ENCODE assay signal across 8 mouse cellular contexts in the genomic region with DNA sequence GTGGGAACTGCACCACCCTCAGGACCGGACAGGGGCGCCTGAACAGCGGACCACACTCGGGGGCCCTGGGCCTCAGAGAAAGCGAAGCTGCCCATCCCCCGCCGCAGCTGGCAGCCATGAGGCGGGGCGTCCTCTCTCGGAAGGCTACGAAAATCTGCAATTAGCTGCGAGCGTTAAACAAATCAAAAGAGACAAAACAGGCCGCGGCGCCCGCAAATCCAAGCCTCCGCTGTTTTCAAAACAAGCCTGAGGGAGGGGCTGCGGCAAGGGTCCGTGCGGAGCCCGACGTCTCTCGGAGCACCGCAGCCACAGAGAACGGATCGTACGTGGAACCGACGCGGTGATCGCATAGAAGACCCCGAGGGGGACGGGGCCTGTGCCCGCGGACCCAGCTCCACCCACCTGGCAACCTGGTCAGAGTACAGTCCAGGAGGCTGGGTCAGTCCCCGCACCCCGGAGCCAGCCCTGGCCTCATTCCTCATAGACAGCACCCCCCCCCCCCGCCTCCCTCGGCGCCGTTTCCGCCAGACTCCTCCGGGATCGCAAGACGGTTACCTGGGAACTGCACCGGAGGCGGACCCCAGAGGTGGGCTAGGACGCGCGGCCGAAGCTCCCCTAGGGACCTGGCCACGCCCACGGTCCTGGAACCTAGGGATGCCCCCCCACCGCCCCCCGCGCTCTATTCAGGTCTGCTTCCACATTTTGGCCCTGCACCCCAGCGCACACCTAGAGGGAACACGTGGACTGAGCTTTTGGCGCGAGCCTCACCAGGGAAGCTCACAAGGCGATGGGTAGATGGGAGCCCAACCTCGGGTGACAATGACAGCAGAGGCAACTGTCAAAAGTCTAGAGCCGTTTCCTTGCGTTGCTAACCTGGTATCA. TPM values are rescaled to one million over a fixed set of nuclear protein-coding genes. Genes with fewer than 3 reads are reported as not detected.
DNase-seq lines count a peak whose midpoint lies in the region; ATAC-seq lines count a peak whose summit lies in the region.

No protein-coding gene starts in this region.

- peak; percentile 5; the same call in 1 of the 2 replicates for ATAC-seq in frontal cortex, adult (ENCODE audit: low TSS enrichment)
- ATAC-seq in CD4-positive, CD25-positive, alpha-beta regulatory T cell, adult 4 months, result peak; percentile 70
- ATAC-seq in hindbrain, embryonic 12.5 days (ENCODE audit: low FRiP score), result peak; percentile 57
- peak; percentile 8; the same call in 1 of the 2 replicates for ATAC-seq in limb, embryonic 12.5 days (ENCODE audit: insufficient number of reproducible peaks, insufficient read depth, low FRiP score, low TSS enrichment, low read depth)
- peak; percentile 57 for ATAC-seq in midbrain, embryonic 14.5 days (ENCODE audit: low FRiP score, low TSS enrichment)

- H3K36me3 ChIP-seq in hindbrain, embryonic 12.5 days, result peaks cover 6% of the 10 kb centered on the region
- H3K36me3 ChIP-seq in limb, embryonic 12.5 days, result peaks cover 16% of the 10 kb centered on the region
- peaks cover 13% of the 10 kb centered on the region for H3K36me3 ChIP-seq in midbrain, embryonic 14.5 days (ENCODE audit: control insufficient read depth, insufficient read depth, low read length)

- peak overlapping the region; percentile 81 for H3K27ac ChIP-seq in hindbrain, embryonic 12.5 days
- H3K27ac ChIP-seq in limb, embryonic 12.5 days, result peak overlapping the region; percentile 73; the same call in 1 of the 2 replicates
- H3K27ac ChIP-seq in midbrain, embryonic 14.5 days (replicated peaks; ENCODE audit: low read depth, low read length), result peak overlapping the region; percentile 78

- peaks cover 92% of the 10 kb centered on the region for H3K4me1 ChIP-seq in hindbrain, embryonic 12.5 days
- peaks cover 94% of the 10 kb centered on the region for H3K4me1 ChIP-seq in limb, embryonic 12.5 days (replicated peaks)
- H3K4me1 ChIP-seq in midbrain, embryonic 14.5 days (ENCODE audit: control insufficient read depth, insufficient read depth, low read length), result peaks cover 68% of the 10 kb centered on the region

- H3K4me2 ChIP-seq in hindbrain, embryonic 12.5 days (replicated peaks), result peak overlapping the region; percentile 100
- peak overlapping the region; percentile 100 for H3K4me2 ChIP-seq in limb, embryonic 12.5 days
- H3K4me2 ChIP-seq in midbrain, embryonic 14.5 days (ENCODE audit: low read length), result peak overlapping the region; percentile 99

- no peaks in the 10 kb centered on the region for H3K27me3 ChIP-seq in hindbrain, embryonic 12.5 days
- no peaks in the 10 kb centered on the region for H3K27me3 ChIP-seq in limb, embryonic 12.5 days
- no peaks in the 10 kb centered on the region for H3K27me3 ChIP-seq in midbrain, embryonic 14.5 days (ENCODE audit: control insufficient read depth, insufficient read depth, low read length)

- H3K9ac ChIP-seq in hindbrain, embryonic 12.5 days, result peak overlapping the region; percentile 79
- H3K9ac ChIP-seq in limb, embryonic 12.5 days (replicated peaks), result peak overlapping the region; percentile 74
- peak overlapping the region; percentile 83 for H3K9ac ChIP-seq in midbrain, embryonic 14.5 days (replicated peaks; ENCODE audit: low read length)

- under 1% methylated on average over 65 of the region's 65 CpGs for WGBS in hindbrain, embryonic 12.5 days
- WGBS in limb, embryonic 12.5 days, result under 1% methylated on average over 64 of the region's 65 CpGs
- under 1% methylated on average over 64 of the region's 65 CpGs for WGBS in midbrain, embryonic 14.5 days

- peak overlapping the region; percentile 54 for H3K4me3 ChIP-seq in hindbrain, embryonic 12.5 days
- peak overlapping the region; percentile 59 for H3K4me3 ChIP-seq in limb, embryonic 12.5 days (replicated peaks)
- peak overlapping the region; percentile 57 for H3K4me3 ChIP-seq in midbrain, embryonic 14.5 days (replicated peaks; ENCODE audit: low read depth, low read length)

- no peaks in the 10 kb centered on the region for H3K9me3 ChIP-seq in hindbrain, embryonic 12.5 days (replicated peaks)
- H3K9me3 ChIP-seq in limb, embryonic 12.5 days, result no peaks in the 10 kb centered on the region
- H3K9me3 ChIP-seq in midbrain, embryonic 14.5 days (ENCODE audit: control insufficient read depth, low read length), result no peaks in the 10 kb centered on the region

- no peak for DNase-seq in frontal cortex, adult 2 months (ENCODE audit: extremely low spot score in 1 of 2, low spot score in 1 of 2)
- DNase-seq in embryo, embryonic 9.5 days (ENCODE audit: extremely low spot score), result peak; percentile 54
- DNase-seq in midbrain, embryonic 14.5 days, result peak; percentile 83
- DNase-seq in urinary bladder, adult 2 months (ENCODE audit: low spot score), result no peak

RNA-seq across cellular contexts. Expression of a gene that starts 7.3 kb away (rescaled TPM):
- 65.8 and 72.5 TPM in 2 replicates for polyA plus RNA-seq in frontal cortex, adult 2 months (2012; rRNA removed)
- 1 to 10 TPM in 1 of 2 experiments, under 1 TPM in 1; 0.85 to 2.8 TPM for polyA plus RNA-seq in CD4-positive, CD25-positive, alpha-beta regulatory T cell, adult 4 months (2017; shearing (Covaris generic))
- polyA plus RNA-seq in hindbrain, embryonic 12.5 days (2016; fragmentation: Nextera tagmentation; extraction: Ambion mirVana), result 167 and 169 TPM in 2 replicates
- 157 and 170 TPM in 2 replicates for polyA plus RNA-seq in limb, embryonic 12.5 days (2016; fragmentation: Nextera tagmentation; extraction: Ambion mirVana)
- 86.4 and 107 TPM in 2 replicates for polyA plus RNA-seq in midbrain, embryonic 14.5 days (2014; fragmentation: Nextera tagmentation; extraction: Ambion mirVana)
- polyA plus RNA-seq in urinary bladder, adult 2 months (2012; rRNA removed), result 171 and 187 TPM in 2 replicates

RNA-seq across cellular contexts. Expression of a gene that starts 23.0 kb away (rescaled TPM):
- polyA plus RNA-seq in frontal cortex, adult 2 months (2012; rRNA removed), result 143 and 146 TPM in 2 replicates
- polyA plus RNA-seq in CD4-positive, CD25-positive, alpha-beta regulatory T cell, adult 4 months (2017; shearing (Covaris generic)), result 10 to 100 TPM; 13.5 to 18.4 TPM
- polyA plus RNA-seq in hindbrain, embryonic 12.5 days (2016; fragmentation: Nextera tagmentation; extraction: Ambion mirVana), result 54.6 and 57.7 TPM in 2 replicates
- polyA plus RNA-seq in limb, embryonic 12.5 days (2016; fragmentation: Nextera tagmentation; extraction: Ambion mirVana), result 30.1 and 31.2 TPM in 2 replicates
- polyA plus RNA-seq in midbrain, embryonic 14.5 days (2014; fragmentation: Nextera tagmentation; extraction: Ambion mirVana), result 85.2 and 117 TPM in 2 replicates
- 16.0 and 23.8 TPM in 2 replicates for polyA plus RNA-seq in urinary bladder, adult 2 months (2012; rRNA removed)

RNA-seq across cellular contexts. Expression of a gene that starts 23.8 kb away (rescaled TPM):
- 53.3 and 61.1 TPM in 2 replicates for polyA plus RNA-seq in frontal cortex, adult 2 months (2012; rRNA removed)
- 10 to 100 TPM; 21.7 to 39.5 TPM for polyA plus RNA-seq in CD4-positive, CD25-positive, alpha-beta regulatory T cell, adult 4 months (2017; shearing (Covaris generic))
- 39.0 and 41.9 TPM in 2 replicates for polyA plus RNA-seq in hindbrain, embryonic 12.5 days (2016; fragmentation: Nextera tagmentation; extraction: Ambion mirVana)
- polyA plus RNA-seq in limb, embryonic 12.5 days (2016; fragmentation: Nextera tagmentation; extraction: Ambion mirVana), result 13.6 and 14.4 TPM in 2 replicates
- 23.7 and 27.9 TPM in 2 replicates for polyA plus RNA-seq in midbrain, embryonic 14.5 days (2014; fragmentation: Nextera tagmentation; extraction: Ambion mirVana)
- 6.6 and 7.5 TPM in 2 replicates for polyA plus RNA-seq in urinary bladder, adult 2 months (2012; rRNA removed)

RNA-seq across cellular contexts. Expression of a gene that starts 32.8 kb away (rescaled TPM):
- polyA plus RNA-seq in frontal cortex, adult 2 months (2012; rRNA removed), result 20.2 and 22.9 TPM in 2 replicates
- polyA plus RNA-seq in CD4-positive, CD25-positive, alpha-beta regulatory T cell, adult 4 months (2017; shearing (Covaris generic)), result 1 to 10 TPM; 5.2 to 5.6 TPM
- polyA plus RNA-seq in hindbrain, embryonic 12.5 days (2016; fragmentation: Nextera tagmentation; extraction: Ambion mirVana), result 10.0 and 11.4 TPM in 2 replicates
- 8.9 and 9.3 TPM in 2 replicates for polyA plus RNA-seq in limb, embryonic 12.5 days (2016; fragmentation: Nextera tagmentation; extraction: Ambion mirVana)
- polyA plus RNA-seq in midbrain, embryonic 14.5 days (2014; fragmentation: Nextera tagmentation; extraction: Ambion mirVana), result 4.1 and 4.6 TPM in 2 replicates
- polyA plus RNA-seq in urinary bladder, adult 2 months (2012; rRNA removed), result 44.5 and 49.8 TPM in 2 replicates

RNA-seq across cellular contexts. Expression of a gene that starts 38.1 kb away (rescaled TPM):
- polyA plus RNA-seq in frontal cortex, adult 2 months (2012; rRNA removed), result 125 and 147 TPM in 2 replicates
- 10 to 100 TPM; 25.3 to 28.0 TPM for polyA plus RNA-seq in CD4-positive, CD25-positive, alpha-beta regulatory T cell, adult 4 months (2017; shearing (Covaris generic))
- polyA plus RNA-seq in hindbrain, embryonic 12.5 days (2016; fragmentation: Nextera tagmentation; extraction: Ambion mirVana), result 62.3 and 65.2 TPM in 2 replicates
- 30.5 and 33.3 TPM in 2 replicates for polyA plus RNA-seq in limb, embryonic 12.5 days (2016; fragmentation: Nextera tagmentation; extraction: Ambion mirVana)
- 88.6 and 90.0 TPM in 2 replicates for polyA plus RNA-seq in midbrain, embryonic 14.5 days (2014; fragmentation: Nextera tagmentation; extraction: Ambion mirVana)
- polyA plus RNA-seq in urinary bladder, adult 2 months (2012; rRNA removed), result 29.1 and 41.4 TPM in 2 replicates

Comparison
In these comparisons a context has a peak if more than half of its experiments do, and no peak if none do; other contexts are left out.
1. ATAC-seq: peak in every context shown above with its lines; median percentile 70 in CD4-positive, CD25-positive, alpha-beta regulatory T cell, adult 4 months; 57 in hindbrain, embryonic 12.5 days; 57 in midbrain, embryonic 14.5 days; 8 in limb, embryonic 12.5 days; 5 in frontal cortex, adult.
2. DNase-seq: peak in embryo, embryonic 9.5 days (single experiment) and midbrain, embryonic 14.5 days (single experiment); none in frontal cortex, adult 2 months (0 of 2) and urinary bladder, adult 2 months (single experiment).
3. RNA of a gene that starts 7.3 kb away (polyA plus RNA-seq): 171 to 187 TPM in urinary bladder, adult 2 months, 167 to 169 TPM in hindbrain, embryonic 12.5 days, 157 to 170 TPM in limb, embryonic 12.5 days, 86.4 to 107 TPM in midbrain, embryonic 14.5 days and 65.8 to 72.5 TPM in frontal cortex, adult 2 months; 0.85 to 2.8 TPM in CD4-positive, CD25-positive, alpha-beta regulatory T cell, adult 4 months; every median in the first group is over 10 times any median in the second.
4. Peak in every context shown above with its lines, with median percentiles within 50 percentile points of each other: H3K27ac ChIP-seq, H3K4me2 ChIP-seq, H3K4me3 ChIP-seq and H3K9ac ChIP-seq.